Mouse (Mus musculus): ENCODE measurements at regions not wholly inside any gene's neighbourhood (a gene's known extent, or its start where the extent isn't known, plus 50 kb on each side); places are given as distances from the start of the nearest gene placed in this dataset.
"Not testable (repeated sequence)": the region's sequence is repeated elsewhere in the genome, so short reads cannot be mapped to it uniquely, and the experiment has no call there.

- no peaks in the 10 kb centered on the region for H3K9me3 ChIP-seq (ENCODE audit: control insufficient read depth, low read length)
- no peaks in the 10 kb centered on the region for H3K36me3 ChIP-seq (ENCODE audit: control insufficient read depth, insufficient read depth, low read length)
- TF ChIP-seq EP300 (optimal IDR thresholded peaks at IDR 0.05) (no peak), CTCF (IDR thresholded peaks at IDR 0.05; ENCODE audit: low read depth) (no peak)
- no peak overlapping the region for H3K27ac ChIP-seq (replicated peaks)
- DNase-seq (ENCODE audit: low spot score): no peak
- no peaks in the 10 kb centered on the region for H3K27me3 ChIP-seq (ENCODE audit: control insufficient read depth, insufficient read depth, low read length)
- no peak overlapping the region for H3K4me3 ChIP-seq (ENCODE audit: low read depth, low read length)
- H3K4me2 ChIP-seq (replicated peaks; ENCODE audit: low read depth): no peak overlapping the region
- H3K4me1 ChIP-seq (replicated peaks; ENCODE audit: control insufficient read depth, insufficient read depth): no peaks in the 10 kb centered on the region
- ATAC-seq (ENCODE audit: low FRiP score, low TSS enrichment): no peak
- 78% methylated on average over 5 of the region's 5 CpGs for WGBS
- H3K9ac ChIP-seq (ENCODE audit: low read length): no peak overlapping the region
Observed at GRCm38 (mm10) chr19:29869526-29869925, 55.4 kb upstream of the Il33 start.

GRCm38 (mm10) chr19:29868681-29869080, 55.9 kb upstream of the Ranbp6 start:
- H3K9me3 ChIP-seq (ENCODE audit: control insufficient read depth, low read length); H3K36me3 ChIP-seq (ENCODE audit: control insufficient read depth, insufficient read depth, low read length); H3K27me3 ChIP-seq (ENCODE audit: control insufficient read depth, insufficient read depth, low read length); H3K9ac ChIP-seq (ENCODE audit: low read length); DNase-seq (ENCODE audit: low spot score); H3K4me3 ChIP-seq (ENCODE audit: low read depth, low read length); ATAC-seq (ENCODE audit: low FRiP score, low TSS enrichment); H3K4me2 ChIP-seq (replicated peaks; ENCODE audit: low read depth); H3K4me1 ChIP-seq (replicated peaks; ENCODE audit: control insufficient read depth, insufficient read depth); H3K27ac ChIP-seq (replicated peaks): not testable (repeated sequence)
- 83% methylated on average over 1 of the region's 1 CpGs for WGBS

GRCm38 (mm10) chr19:29866822-29867221, 54.0 kb upstream of the Ranbp6 start:
- Histone ChIP-seq H3K4me1 (replicated peaks; ENCODE audit: control insufficient read depth, insufficient read depth) (no peaks in the 10 kb centered on the region), H3K36me3 (ENCODE audit: control insufficient read depth, insufficient read depth, low read length) (no peaks in the 10 kb centered on the region), H3K4me3 (ENCODE audit: low read depth, low read length) (no peak overlapping the region), H3K4me2 (replicated peaks; ENCODE audit: low read depth) (no peak overlapping the region), H3K9me3 (ENCODE audit: control insufficient read depth, low read length) (no peaks in the 10 kb centered on the region), H3K9ac (ENCODE audit: low read length) (no peak overlapping the region), H3K27ac (replicated peaks) (no peak overlapping the region), H3K27me3 (ENCODE audit: control insufficient read depth, insufficient read depth, low read length) (no peaks in the 10 kb centered on the region)
- WGBS: 70% methylated on average over 3 of the region's 3 CpGs
- TF ChIP-seq CTCF (IDR thresholded peaks at IDR 0.05; ENCODE audit: low read depth) (no peak), EP300 (optimal IDR thresholded peaks at IDR 0.05) (no peak)
- DNase-seq (ENCODE audit: low spot score) (no peak), ATAC-seq (ENCODE audit: low FRiP score, low TSS enrichment) (no peak)

GRCm38 (mm10) chr19:29865142-29865541, 52.4 kb upstream of the Ranbp6 start:
- ATAC-seq (ENCODE audit: low FRiP score, low TSS enrichment) (peak; percentile 74), DNase-seq (ENCODE audit: low spot score) (peak; percentile 31)
- no peak overlapping the region for H3K9ac ChIP-seq (ENCODE audit: low read length)
- no peak for TF ChIP-seq EP300 (optimal IDR thresholded peaks at IDR 0.05)
- no peak for TF ChIP-seq CTCF (IDR thresholded peaks at IDR 0.05; ENCODE audit: low read depth)
- H3K27ac ChIP-seq (replicated peaks): no peak overlapping the region
- no peaks in the 10 kb centered on the region for H3K36me3 ChIP-seq (ENCODE audit: control insufficient read depth, insufficient read depth, low read length)
- H3K27me3 ChIP-seq (ENCODE audit: control insufficient read depth, insufficient read depth, low read length): no peaks in the 10 kb centered on the region
- no peaks in the 10 kb centered on the region for H3K9me3 ChIP-seq (ENCODE audit: control insufficient read depth, low read length)
- no peak overlapping the region for H3K4me3 ChIP-seq (ENCODE audit: low read depth, low read length)
- H3K4me2 ChIP-seq (replicated peaks; ENCODE audit: low read depth): no peak overlapping the region
- WGBS: 55% methylated on average over 1 of the region's 1 CpGs
- H3K4me1 ChIP-seq (replicated peaks; ENCODE audit: control insufficient read depth, insufficient read depth): no peaks in the 10 kb centered on the region

GRCm38 (mm10) chr19:29862808-29863207, 50.0 kb upstream of the Ranbp6 start:
- DNase-seq (ENCODE audit: low spot score): no peak
- H3K4me1 ChIP-seq (replicated peaks; ENCODE audit: control insufficient read depth, insufficient read depth): no peaks in the 10 kb centered on the region
- no peak for ATAC-seq (ENCODE audit: low FRiP score, low TSS enrichment)
- H3K36me3 ChIP-seq (ENCODE audit: control insufficient read depth, insufficient read depth, low read length): no peaks in the 10 kb centered on the region
- H3K9me3 ChIP-seq (ENCODE audit: control insufficient read depth, low read length): no peaks in the 10 kb centered on the region
- no peak overlapping the region for H3K4me2 ChIP-seq (replicated peaks; ENCODE audit: low read depth)
- no peaks in the 10 kb centered on the region for H3K27me3 ChIP-seq (ENCODE audit: control insufficient read depth, insufficient read depth, low read length)
- no peak overlapping the region for H3K27ac ChIP-seq (replicated peaks)
- H3K4me3 ChIP-seq (ENCODE audit: low read depth, low read length): no peak overlapping the region
- TF ChIP-seq CTCF (IDR thresholded peaks at IDR 0.05; ENCODE audit: low read depth): no peak
- TF ChIP-seq EP300 (optimal IDR thresholded peaks at IDR 0.05): no peak
- H3K9ac ChIP-seq (ENCODE audit: low read length): no peak overlapping the region
